Mouse (Mus musculus): ENCODE results near the gene Cfdp1.

- TF ChIP-seq CTCF (IDR thresholded peaks at IDR 0.05; ENCODE audit: borderline replicate concordance, control insufficient read depth, extremely low read depth, insufficient read depth, low read length, poor library complexity) (no peak), POLR2A (IDR thresholded peaks at IDR 0.05; ENCODE audit: control insufficient read depth, extremely low read depth, insufficient read depth, low read length, poor library complexity) (no peak)
Observed at GRCm38 (mm10) chr8:111758817-111759216, 95.3 kb downstream of the Cfdp1 start.
